31 mouse cellular contexts compared by ENCODE assay signal in genomic region chr7:64862978-64863377, GRCm38 (mm10).
"Had no signal": no experiment of that assay in that cellular context is flagged by ENCODE, and none has a peak within 500 bp of the region (broad histone marks: within the 10 kb centered on the region; RNA-seq: fewer than 3 reads in every experiment).

No protein-coding gene starts in this region.

- ATAC-seq: liver, embryonic 12.5 days; liver, postnatal 0 days; lung, postnatal 0 days; midbrain, embryonic 13.5 days; midbrain, embryonic 15.5 days had no signal

- H3K4me1 ChIP-seq: limb, embryonic 10.5 days; limb, embryonic 12.5 days; limb, embryonic 13.5 days; limb, embryonic 15.5 days; liver, embryonic 12.5 days; liver, embryonic 13.5 days; liver, embryonic 15.5 days; lung, embryonic 15.5 days; megakaryocyte, embryonic 14.5 days; midbrain, embryonic 12.5 days; midbrain, embryonic 13.5 days; midbrain, embryonic 15.5 days; neural tube, embryonic 12.5 days; neural tube, embryonic 13.5 days had no signal

- H3K27me3 ChIP-seq: limb, embryonic 12.5 days; limb, embryonic 13.5 days; limb, embryonic 15.5 days; liver, embryonic 12.5 days; liver, embryonic 13.5 days; liver, embryonic 15.5 days; lung, embryonic 15.5 days; megakaryocyte, embryonic 14.5 days; midbrain, embryonic 12.5 days; midbrain, embryonic 13.5 days; midbrain, embryonic 15.5 days; neural tube, embryonic 12.5 days; neural tube, embryonic 13.5 days had no signal

- H3K27ac ChIP-seq: left cerebral cortex, adult 2 months; limb, embryonic 10.5 days; limb, embryonic 12.5 days; limb, embryonic 13.5 days; limb, embryonic 15.5 days; liver, embryonic 12.5 days; liver, embryonic 13.5 days; liver, embryonic 14.5 days; liver, embryonic 15.5 days; lung, embryonic 15.5 days; macrophage; midbrain, embryonic 10.5 days; midbrain, embryonic 12.5 days; midbrain, embryonic 13.5 days; midbrain, embryonic 15.5 days; neural tube, embryonic 12.5 days; neural tube, embryonic 13.5 days had no signal

- H3K36me3 ChIP-seq: limb, embryonic 10.5 days; limb, embryonic 12.5 days; limb, embryonic 13.5 days; limb, embryonic 15.5 days; liver, embryonic 12.5 days; liver, embryonic 13.5 days; liver, embryonic 15.5 days; lung, embryonic 15.5 days; midbrain, embryonic 10.5 days; midbrain, embryonic 12.5 days; midbrain, embryonic 13.5 days; midbrain, embryonic 15.5 days; neural tube, embryonic 12.5 days; neural tube, embryonic 13.5 days had no signal

- H3K9ac ChIP-seq: limb, embryonic 12.5 days; limb, embryonic 13.5 days; limb, embryonic 15.5 days; liver, embryonic 12.5 days; liver, embryonic 13.5 days; liver, embryonic 14.5 days; liver, embryonic 15.5 days; liver, postnatal 0 days; lung, embryonic 14.5 days; lung, embryonic 15.5 days; midbrain, embryonic 12.5 days; midbrain, embryonic 13.5 days; midbrain, embryonic 15.5 days; neural tube, embryonic 12.5 days; neural tube, embryonic 13.5 days had no signal

- H3K4me2 ChIP-seq: limb, embryonic 12.5 days; limb, embryonic 13.5 days; limb, embryonic 15.5 days; liver, embryonic 11.5 days; liver, embryonic 12.5 days; liver, embryonic 13.5 days; liver, embryonic 15.5 days; lung, embryonic 14.5 days; lung, embryonic 15.5 days; midbrain, embryonic 11.5 days; midbrain, embryonic 12.5 days; midbrain, embryonic 13.5 days; midbrain, embryonic 15.5 days; neural tube, embryonic 12.5 days; neural tube, embryonic 13.5 days had no signal

- H3K4me3 ChIP-seq: left cerebral cortex, adult 2 months; limb, embryonic 10.5 days; limb, embryonic 12.5 days; limb, embryonic 13.5 days; limb, embryonic 15.5 days; liver, embryonic 12.5 days; liver, embryonic 13.5 days; liver, embryonic 15.5 days; lung, embryonic 15.5 days; megakaryocyte, embryonic 14.5 days; midbrain, embryonic 10.5 days; midbrain, embryonic 12.5 days; midbrain, embryonic 13.5 days; midbrain, embryonic 15.5 days; myocyte; neural tube, embryonic 12.5 days; neural tube, embryonic 13.5 days had no signal

- DNase-seq: liver; liver, embryonic 13.5 days; liver, postnatal 0 days; lung, adult 18-20 months; lung, adult 2 months; lung, embryonic 14.5 days; lung, postnatal 10 days; lung, postnatal 14 days; lung, postnatal 4 days; midbrain, embryonic 14.5 days had no signal

- H3K9me3 ChIP-seq: limb, embryonic 10.5 days; limb, embryonic 12.5 days; limb, embryonic 13.5 days; limb, embryonic 15.5 days; liver, embryonic 12.5 days; liver, embryonic 13.5 days; liver, embryonic 15.5 days; lung, embryonic 15.5 days; midbrain, embryonic 10.5 days; midbrain, embryonic 12.5 days; midbrain, embryonic 13.5 days; midbrain, embryonic 15.5 days; neural tube, embryonic 12.5 days; neural tube, embryonic 13.5 days had no signal
